Mouse (Mus musculus): ENCODE measurements around the gene Apbb2.

- TF ChIP-seq CTCF (conservative IDR thresholded peaks at IDR 0.05 in 1 of 2, IDR thresholded peaks at IDR 0.05 in 1 of 2; ENCODE audit: low read depth in 2 of 2, low read length in 2 of 2) (no peak), POLR2A (IDR thresholded peaks at IDR 0.05; ENCODE audit: low read depth, low read length) (no peak), EP300 (IDR thresholded peaks at IDR 0.05; ENCODE audit: low read length) (no peak), MEF2A (IDR thresholded peaks at IDR 0.05; ENCODE audit: borderline replicate concordance, low read depth, low read length) (no peak), NRF1 (IDR thresholded peaks at IDR 0.05; ENCODE audit: low read depth, low read length) (no peak), BHLHE40 (IDR thresholded peaks at IDR 0.05; ENCODE audit: low read depth, low read length) (no peak), GABPA (IDR thresholded peaks at IDR 0.05; ENCODE audit: insufficient replicate concordance, low read depth, low read length) (no peak), POLR2AphosphoS2 (IDR thresholded peaks at IDR 0.05; ENCODE audit: low read depth, low read length) (no peak), RAD21 (IDR thresholded peaks at IDR 0.05; ENCODE audit: low read depth, low read length) (no peak), ZNF384 (IDR thresholded peaks at IDR 0.05; ENCODE audit: low read depth, low read length) (no peak), ETS1 (conservative IDR thresholded peaks at IDR 0.05; ENCODE audit: low read depth, low read length) (no peak), USF1 (IDR thresholded peaks at IDR 0.05; ENCODE audit: low read depth, low read length) (no peak)
These were observed 233.7 kb downstream of the Apbb2 start for GRCm38 (mm10) chr5:66384806-66385446.

Measured in CH12.LX (cell line).